Mouse (Mus musculus) right cerebral cortex, postnatal 10 days (tissue): ENCODE measurements around the gene Ampd1.

Experiments
- DNase-seq, 2 experiments: peaks; one replicate each; pipeline ENCODE4 v3.0.0; 2021; ENCODE audit warnings: low spot score in 2 of 2

The Ampd1 gene

GRCm38 (mm10) chr3:103102454-103103390, 28.9 kb downstream of the Ampd1 start, which contains the start of gene Dennd2c:
Gene Dennd2c (plus strand): TSS chr3:103102604.
- DNase-seq: peak; percentile 80 to 84

GRCm38 (mm10) chr3:103107565-103108240, 33.9 kb downstream of the Ampd1 start:
- no peak for DNase-seq

GRCm38 (mm10) chr3:103112216-103112615, 38.4 kb downstream of the Ampd1 start:
- no peak for DNase-seq

GRCm38 (mm10) chr3:103123636-103124035, 49.8 kb downstream of the Ampd1 start:
- no peak for DNase-seq

DNA sequence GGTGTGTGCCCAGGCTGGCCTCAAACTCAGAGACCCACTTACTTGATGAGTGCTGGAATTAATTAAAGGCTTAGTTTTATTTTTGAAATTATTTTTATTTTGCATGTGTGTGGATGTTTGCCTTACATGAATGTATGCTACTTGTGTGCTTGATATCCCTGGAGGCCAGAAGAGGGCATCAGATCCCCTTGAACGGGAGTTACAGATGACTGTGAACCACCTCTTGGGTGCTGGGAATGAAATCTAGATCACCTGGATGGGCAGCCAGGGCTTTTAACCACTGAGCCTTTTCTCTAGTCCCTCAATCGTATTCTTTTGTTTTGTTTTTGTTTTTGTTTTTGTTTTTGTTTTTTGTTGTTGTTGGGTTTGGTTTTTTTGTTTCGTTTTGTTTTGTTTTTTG, 52.3 kb downstream of the Ampd1 start:
- DNase-seq: no peak

DNA sequence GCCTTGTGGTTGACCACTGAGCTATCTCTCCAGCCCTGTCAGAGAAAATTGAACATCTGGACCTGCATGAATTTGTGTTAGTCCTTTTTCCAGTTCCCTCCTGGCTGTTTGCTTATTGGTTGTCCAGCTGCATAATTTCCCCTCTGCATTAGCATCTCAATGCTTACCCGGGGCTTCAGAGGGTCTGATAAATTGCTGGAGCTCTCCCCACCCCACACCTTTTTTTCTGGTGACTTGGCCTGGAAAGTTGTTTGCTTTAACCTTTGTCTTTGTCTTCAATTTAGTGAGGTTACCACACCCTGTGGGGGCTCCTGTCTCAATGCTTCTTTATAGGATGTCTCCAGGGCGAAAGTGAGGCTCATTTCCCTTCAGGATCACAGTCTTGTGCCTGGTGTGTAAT, 53.4 kb downstream of the Ampd1 start:
- no peak for DNase-seq

- no peak for DNase-seq
Measured at GRCm38 (mm10) chr3:103127721-103128120, 53.9 kb downstream of the Ampd1 start.

- DNase-seq: no peak
Measured at GRCm38 (mm10) chr3:103128251-103128650, 54.4 kb downstream of the Ampd1 start.

DNA sequence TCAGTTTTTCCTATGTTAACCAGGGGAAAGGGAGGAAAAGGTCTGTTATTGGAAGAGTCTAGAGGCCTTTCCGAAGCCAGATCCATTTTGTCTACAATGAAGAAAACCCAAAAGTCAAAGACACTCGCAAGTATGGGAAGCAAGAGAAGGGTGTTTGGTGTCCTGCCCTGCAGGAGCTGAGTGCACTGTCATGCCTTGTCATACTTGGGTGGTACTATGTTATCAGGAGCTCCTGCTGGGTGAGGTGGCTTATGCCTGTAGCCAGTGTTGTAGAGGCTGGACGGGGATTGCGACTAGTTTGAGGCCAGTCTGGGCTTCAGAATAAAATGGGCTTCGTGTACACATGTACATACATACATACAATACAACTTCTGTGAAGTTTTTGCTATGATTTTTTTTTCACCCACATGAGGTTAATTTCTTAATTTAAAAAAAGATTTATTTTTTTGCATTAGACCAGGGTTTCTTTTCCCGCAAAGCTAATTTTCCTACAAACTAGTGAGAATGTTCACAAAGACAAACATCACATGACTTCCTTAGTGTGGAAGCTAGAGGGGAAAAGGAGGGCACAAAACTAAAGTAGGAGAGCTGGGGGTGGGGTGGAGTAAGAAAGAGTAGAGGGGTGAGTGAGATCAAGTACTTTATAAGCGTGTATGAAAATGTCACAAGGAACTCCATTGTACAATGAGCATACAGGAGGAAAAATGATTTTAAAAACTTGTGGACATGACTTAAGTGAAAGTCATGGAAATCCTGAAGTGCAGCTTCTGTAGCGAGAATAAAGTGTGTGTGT, 55.7 kb downstream of the Ampd1 start:
- DNase-seq: no peak

GRCm38 (mm10) chr3:103130236-103130751, 56.5 kb downstream of the Ampd1 start:
- peak; percentile 38 to 39 for DNase-seq

DNA sequence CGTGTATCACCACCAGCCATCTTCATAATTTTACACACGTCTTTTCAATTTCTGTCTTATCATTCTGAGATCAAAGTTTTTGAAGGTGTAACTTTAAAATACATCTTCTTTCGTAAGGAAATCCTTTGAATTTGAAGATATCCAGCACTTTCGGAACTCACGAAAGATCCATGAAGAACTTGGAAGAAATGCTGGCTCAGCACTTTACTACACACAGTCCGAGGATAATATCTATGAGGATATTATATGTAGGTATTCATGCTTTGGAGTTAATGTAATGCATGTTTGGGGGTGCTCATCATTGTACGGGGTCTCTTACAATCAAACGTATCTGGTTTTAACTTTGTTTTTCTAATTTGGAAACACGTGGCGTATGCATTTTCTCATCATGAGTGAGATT, 59.3 kb downstream of the Ampd1 start:
- no peak for DNase-seq

GRCm38 (mm10) chr3:103136414-103137077, 62.7 kb downstream of the Ampd1 start:
- no peak for DNase-seq

GRCm38 (mm10) chr3:103139047-103139446, 65.2 kb downstream of the Ampd1 start:
- no peak for DNase-seq

DNA sequence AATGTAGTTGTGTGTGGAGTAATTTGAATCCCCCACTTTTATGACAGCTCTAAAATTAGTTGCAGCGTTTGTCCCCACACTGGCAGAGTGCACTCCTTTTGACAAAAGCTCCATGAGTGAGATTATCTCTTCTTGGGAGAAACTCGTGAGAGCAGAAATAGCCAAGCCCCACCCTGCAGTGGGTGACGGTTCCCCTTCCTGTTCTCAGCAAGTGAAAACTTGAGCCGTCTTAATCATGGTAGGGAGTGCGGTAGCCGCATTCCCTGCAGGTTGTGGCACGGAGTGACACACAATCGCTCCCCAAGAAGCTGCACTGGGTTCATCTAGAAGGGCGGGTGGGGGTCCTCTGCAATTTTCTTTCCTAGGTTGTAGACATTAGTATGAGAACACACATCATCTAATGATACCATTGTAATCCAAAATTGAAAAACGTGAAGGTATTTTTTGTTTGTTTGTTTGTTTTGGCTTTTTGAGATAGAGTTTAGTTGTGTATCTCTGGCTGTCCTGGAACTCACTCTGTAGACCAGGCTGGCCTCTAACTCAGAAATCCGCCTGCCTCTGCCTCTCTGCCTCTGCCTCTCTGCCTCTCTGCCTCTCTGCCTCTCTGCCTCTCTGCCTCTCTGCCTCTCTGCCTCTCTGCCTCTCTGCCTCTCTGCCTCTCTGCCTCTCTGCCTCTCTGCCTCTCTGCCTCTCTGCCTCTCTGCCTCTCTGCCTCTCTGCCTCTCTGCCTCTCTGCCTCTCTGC, 66.5 kb downstream of the Ampd1 start:
- DNase-seq: peak in 1 of 2 experiments; percentile 24

GRCm38 (mm10) chr3:103141287-103141686, 67.5 kb downstream of the Ampd1 start:
- DNase-seq: no peak

- no peak for DNase-seq
Measured at GRCm38 (mm10) chr3:103142366-103142765, 68.6 kb downstream of the Ampd1 start.

GRCm38 (mm10) chr3:103145336-103145735, 71.5 kb downstream of the Ampd1 start:
- DNase-seq: no peak

DNA sequence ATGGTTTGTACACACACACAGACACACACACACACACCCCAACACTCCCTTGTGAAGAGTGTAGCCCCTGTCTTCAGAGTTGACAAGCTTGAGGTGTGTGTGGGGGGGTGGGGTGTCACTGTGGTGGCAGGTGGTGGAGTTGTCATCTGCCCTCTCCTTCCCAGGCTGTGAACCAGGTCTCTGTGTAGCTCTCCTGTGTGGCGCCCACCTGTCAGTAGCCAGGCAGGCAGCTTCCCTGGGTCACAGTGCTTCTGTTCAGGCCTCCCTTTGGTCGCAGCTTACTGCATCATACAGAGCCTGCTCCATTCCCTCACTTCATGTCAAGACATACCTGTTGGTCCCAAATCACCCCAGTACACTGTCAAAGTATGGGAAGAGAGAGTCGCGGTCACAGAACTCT, 72.0 kb downstream of the Ampd1 start:
- no peak for DNase-seq

DNA sequence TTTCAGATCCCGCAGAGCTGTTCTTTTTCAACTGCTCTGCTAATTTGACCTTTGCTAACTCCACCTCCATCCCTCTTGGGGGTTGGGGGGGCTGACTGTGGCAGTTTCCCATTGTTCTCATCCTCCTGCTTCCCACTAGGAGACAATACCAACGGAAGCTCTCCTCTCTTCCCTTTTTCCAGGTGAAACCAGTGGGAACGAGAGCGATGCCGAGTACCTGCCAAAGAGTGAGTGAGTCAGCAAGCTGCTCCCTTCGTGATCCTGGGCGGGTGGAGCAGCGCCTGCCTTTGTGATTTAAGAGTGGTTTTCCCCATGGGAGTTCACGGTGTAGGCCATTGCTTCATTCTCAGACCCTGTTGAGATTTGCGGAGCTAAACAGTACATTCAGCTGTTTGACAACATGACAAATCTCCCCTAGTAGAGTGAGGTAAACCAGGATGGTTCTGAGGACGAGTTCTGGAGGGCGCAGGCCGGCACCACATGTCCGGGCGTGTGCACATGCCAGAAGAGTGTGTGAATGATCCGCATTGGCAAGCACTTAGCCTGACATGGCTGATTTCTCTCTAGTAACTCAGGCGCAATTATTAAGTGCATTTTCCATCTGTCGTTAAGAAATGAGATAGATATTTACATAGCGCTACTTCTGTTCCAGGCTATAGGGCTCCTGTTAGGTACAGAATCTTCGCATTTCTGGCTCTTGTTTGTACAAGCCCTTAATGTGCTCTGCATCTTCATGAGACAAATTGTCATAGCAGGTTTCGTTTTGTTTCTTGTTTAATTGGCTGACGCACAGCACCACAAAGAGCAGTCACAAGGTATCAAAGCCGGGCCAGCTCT, 72.7 kb downstream of the Ampd1 start:
- DNase-seq: no peak

- DNase-seq: no peak
Measured at GRCm38 (mm10) chr3:103147775-103148174, 74.0 kb downstream of the Ampd1 start.
